Mouse (Mus musculus) intestine, postnatal 0 days (tissue): ENCODE results near the gene Tapt1. TPM values are rescaled to one million over a fixed set of nuclear protein-coding genes. Genes with fewer than 3 reads are reported as not detected.
"Not testable (repeated sequence)": the region's sequence is repeated elsewhere in the genome, so short reads cannot be mapped to it uniquely, and the experiment has no call there.

ENCODE experiments used
- ATAC-seq: fragments of 200-750 bp; cut with Nextera tagmentation; 2 replicates; pipeline ENCODE4 v1.8.0; 2017; ENCODE audit warnings: mild to moderate bottlenecking, moderate TSS enrichment, moderate library complexity
- H3K27ac ChIP-seq: fragments of 300-500 bp; sonication (generic); 2 replicates; pipeline ENCODE4 v1.5.1; 2014; ENCODE audit warnings: mild to moderate bottlenecking, low read depth, low read length, moderate library complexity
- H3K27me3 ChIP-seq: fragments of 300-500 bp; sonication (generic); replicated peaks from 2 replicates; pipeline ENCODE4 v1.6.1; 2014; ENCODE audit warnings: low read length, mixed read lengths; ENCODE audit not compliant: control insufficient read depth, insufficient read depth
- H3K36me3 ChIP-seq: fragments of 300-500 bp; sonication (generic); 2 replicates; pipeline ENCODE4 v1.6.1; 2014; ENCODE audit warnings: mild to moderate bottlenecking, moderate library complexity; ENCODE audit not compliant: control insufficient read depth, insufficient read depth
- H3K4me1 ChIP-seq: fragments of 300-500 bp; sonication (generic); replicated peaks from 2 replicates; pipeline ENCODE4 v1.6.1; 2014; ENCODE audit warnings: antibody characterized with exemption, low read length, mixed read lengths; ENCODE audit not compliant: control insufficient read depth, insufficient read depth
- H3K4me2 ChIP-seq: fragments of 300-500 bp; sonication (generic); replicated peaks from 2 replicates; pipeline ENCODE4 v1.6.1; 2014; ENCODE audit warnings: low read depth, mild to moderate bottlenecking, moderate library complexity
- H3K4me3 ChIP-seq: fragments of 300-500 bp; sonication (generic); 2 replicates; pipeline ENCODE4 v1.5.1; 2014; ENCODE audit warnings: low read depth, low read length
- H3K9ac ChIP-seq: fragments of 300-500 bp; sonication (generic); 2 replicates; pipeline ENCODE4 v1.6.1; 2014; ENCODE audit warnings: mild to moderate bottlenecking, low read depth, low read length
- H3K9me3 ChIP-seq: fragments of 300-500 bp; sonication (generic); 2 replicates; pipeline ENCODE4 v1.6.1; 2016; ENCODE audit warnings: mixed run types; ENCODE audit not compliant: control insufficient read depth
- CTCF ChIP-seq: sonication (generic); IDR thresholded peaks from 2 replicates; pipeline ENCODE4 v1.5.1; 2016; ENCODE audit warnings: low read depth, mild to moderate bottlenecking, control low read depth, antibody characterized with exemption, moderate library complexity
- WGBS: fragments of 180-500 bp; shearing (Covaris S2); extraction: QIAGEN DNeasy Blood & Tissue Kit; methylation state at CpG from one replicate; pipeline ENCODE4 v1.1.7; 2014; 5-methylcytosine and 5-hydroxymethylcytosine counted together
- polyA plus RNA-seq: library from polyadenylated mRNA; unstranded; fragments of >200 nt; fragmentation: Nextera tagmentation; extraction: Ambion mirVana; gene quantifications from 2 replicates; pipeline ENCODE4 v1.2.1, GENCODE M21; 2015

Gene Tapt1
- polyA plus RNA-seq, 1 experiment from 2014 or later = 14.1 TPM

- WGBS = 37% methylated on average over 8 of the region's 8 CpGs
- TF ChIP-seq CTCF = no peak
- H3K4me1 ChIP-seq = no peaks in the 10 kb centered on the region; the same call in 1 of the 2 replicates
- no peak overlapping the region for H3K4me3 ChIP-seq
- H3K36me3 ChIP-seq = no peaks in the 10 kb centered on the region
- ATAC-seq = peak; percentile 89
- no peak overlapping the region for H3K27ac ChIP-seq
- no peaks in the 10 kb centered on the region for H3K27me3 ChIP-seq
- H3K4me2 ChIP-seq = no peak overlapping the region
- H3K9ac ChIP-seq = no peak overlapping the region
- no peaks in the 10 kb centered on the region for H3K9me3 ChIP-seq
These were observed 82.8 kb downstream of the Tapt1 start for GRCm38 (mm10) chr5:44143467-44144235.

DNA sequence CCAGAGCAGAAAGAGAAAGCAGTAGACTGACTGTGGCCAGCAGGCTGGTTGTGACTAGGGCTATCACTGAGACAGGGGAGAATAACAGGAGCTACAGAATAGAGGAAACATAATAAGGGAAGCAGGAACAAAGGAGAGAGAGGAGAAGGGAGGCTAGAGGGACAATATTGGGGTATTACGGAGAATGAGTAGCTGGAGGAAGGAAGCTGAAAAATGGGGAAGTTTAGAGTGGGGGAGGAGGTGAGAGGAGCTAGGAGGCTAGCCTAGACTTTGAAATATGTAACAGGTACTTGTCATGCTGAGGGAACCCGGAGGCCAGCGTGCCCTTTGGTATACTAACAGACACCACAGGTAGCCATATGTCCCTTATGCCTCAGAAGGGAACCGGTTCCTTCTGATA lies 98.9 kb downstream of the Tapt1 start:
- Histone ChIP-seq H3K36me3 (no peaks in the 10 kb centered on the region), H3K4me1 (no peaks in the 10 kb centered on the region), H3K4me2 (no peak overlapping the region), H3K9ac (no peak overlapping the region), H3K27me3 (no peaks in the 10 kb centered on the region), H3K27ac (no peak overlapping the region), H3K9me3 (no peaks in the 10 kb centered on the region), H3K4me3 (no peak overlapping the region)
- TF ChIP-seq CTCF = no peak
- 89% methylated on average over 4 of the region's 4 CpGs for WGBS
- no peak for ATAC-seq

- 96% methylated on average over 8 of the region's 8 CpGs for WGBS
These were observed 99.9 kb downstream of the Tapt1 start for GRCm38 (mm10) chr5:44126574-44126973.

More at GRCm38 (mm10) chr5:44126574-44126973, 99.9 kb downstream of the Tapt1 start:
- not testable (repeated sequence) for H3K9ac ChIP-seq, H3K27ac ChIP-seq, H3K4me2 ChIP-seq, H3K4me3 ChIP-seq, H3K27me3 ChIP-seq, H3K4me1 ChIP-seq, ATAC-seq, H3K9me3 ChIP-seq, H3K36me3 ChIP-seq

Other genes starting within 250 kb of the Tapt1 start
- gene Fgfbp1, start 244.8 kb downstream of the Tapt1 start, polyA plus RNA-seq = 19.2 and 20.4 TPM in 2 replicates
- 14.0 and 14.5 TPM in 2 replicates for gene Prom1, start 124.6 kb downstream of the Tapt1 start, polyA plus RNA-seq